Mouse (Mus musculus) activated CD4-positive, CD25-positive, alpha-beta regulatory T cell, adult 4 months (primary cell): ENCODE results near the gene Drosha. TPM values are rescaled to one million over a fixed set of nuclear protein-coding genes. Genes with fewer than 3 reads are reported as not detected.
A peak's percentile ranks its signal among the peaks of the same experiment; 100 is the strongest.

Experiments
- ATAC-seq: one replicate; pipeline ENCODE4 v1.8.0; 2017
- polyA plus RNA-seq, 2 experiments: library from polyadenylated mRNA; unstranded; fragments of 100-300 nt; shearing (Covaris generic); gene quantifications; one replicate each; pipeline ENCODE4 v1.2.1; 2017

Gene Drosha
- polyA plus RNA-seq, 2 experiments from 2014 or later = 12.0 to 15.7 TPM

GRCm38 (mm10) chr15:12832599-12832998 is 8.0 kb downstream of the Drosha start:
- no peak for ATAC-seq

GRCm38 (mm10) chr15:12833385-12833784 is 8.8 kb downstream of the Drosha start:
- ATAC-seq = no peak

GRCm38 (mm10) chr15:12834231-12834630 is 9.6 kb downstream of the Drosha start:
- ATAC-seq = no peak

- ATAC-seq = peak; percentile 69
These were observed 16.1 kb downstream of the Drosha start for GRCm38 (mm10) chr15:12840737-12841136.

- no peak for ATAC-seq
These were observed 18.2 kb downstream of the Drosha start for GRCm38 (mm10) chr15:12842833-12843232.

- no peak for ATAC-seq
These were observed 23.8 kb downstream of the Drosha start for GRCm38 (mm10) chr15:12848196-12848975.

- no peak for ATAC-seq
These were observed 24.8 kb downstream of the Drosha start for GRCm38 (mm10) chr15:12849373-12849772.

GRCm38 (mm10) chr15:12853471-12853870 is 28.9 kb downstream of the Drosha start:
- ATAC-seq = no peak

GRCm38 (mm10) chr15:12856780-12857179 is 32.2 kb downstream of the Drosha start:
- ATAC-seq = peak; percentile 94

GRCm38 (mm10) chr15:12857840-12858516 is 33.4 kb downstream of the Drosha start:
- no peak for ATAC-seq

GRCm38 (mm10) chr15:12858645-12859044 is 34.0 kb downstream of the Drosha start:
- ATAC-seq = no peak

GRCm38 (mm10) chr15:12862061-12862460 is 37.4 kb downstream of the Drosha start:
- no peak for ATAC-seq

GRCm38 (mm10) chr15:12863669-12864068 is 39.1 kb downstream of the Drosha start:
- no peak for ATAC-seq

- no peak for ATAC-seq
These were observed 41.1 kb downstream of the Drosha start for GRCm38 (mm10) chr15:12865595-12866314.

- ATAC-seq = no peak
These were observed 42.7 kb downstream of the Drosha start for GRCm38 (mm10) chr15:12867269-12867668.

GRCm38 (mm10) chr15:12875442-12876176 is 51.0 kb downstream of the Drosha start:
- no peak for ATAC-seq

GRCm38 (mm10) chr15:12876266-12876665 is 51.7 kb downstream of the Drosha start:
- ATAC-seq = no peak

- ATAC-seq = no peak
These were observed 52.3 kb downstream of the Drosha start for GRCm38 (mm10) chr15:12876881-12877280.

- no peak for ATAC-seq
These were observed 53.3 kb downstream of the Drosha start for GRCm38 (mm10) chr15:12877934-12878333.

GRCm38 (mm10) chr15:12878581-12878980 is 54.0 kb downstream of the Drosha start:
- no peak for ATAC-seq

- no peak for ATAC-seq
These were observed 55.3 kb downstream of the Drosha start for GRCm38 (mm10) chr15:12879937-12880336.

- no peak for ATAC-seq
These were observed 60.2 kb downstream of the Drosha start for GRCm38 (mm10) chr15:12884855-12885254.

- no peak for ATAC-seq
These were observed 60.7 kb downstream of the Drosha start for GRCm38 (mm10) chr15:12885361-12885760.
